Mouse (Mus musculus) 3T3-L1 (cell line): Measurements from ENCODE around the gene Vmn1r237.

Experiments
- DNase-seq: peaks from one replicate; pipeline ENCODE4 v3.0.0-alpha.2; 2015; ENCODE audit warnings: low read depth, low spot score

Gene Vmn1r237

DNA sequence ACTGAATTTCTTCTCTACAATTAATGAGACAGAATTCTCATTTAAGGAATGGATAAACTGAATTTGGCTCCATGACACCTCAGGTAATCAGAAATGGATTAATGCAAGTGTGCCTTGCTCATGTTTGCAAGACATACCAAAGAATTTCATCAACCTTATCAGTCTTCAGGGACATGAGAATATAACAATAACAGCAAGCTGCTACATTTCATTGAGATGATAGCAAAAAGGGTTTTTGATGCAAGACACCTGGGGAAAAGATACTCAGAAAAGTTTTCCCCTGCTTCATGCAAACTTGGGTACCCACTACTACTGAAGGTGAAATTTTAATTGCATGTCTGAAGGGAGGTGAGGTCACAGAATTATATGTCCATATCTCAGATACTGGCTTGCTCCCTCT lies at the start of gene Vmn1r237:
Vmn1r237 (plus strand) TSS at position 301 of the 400 bp plus-strand sequence.
- no peak for DNase-seq

DNA sequence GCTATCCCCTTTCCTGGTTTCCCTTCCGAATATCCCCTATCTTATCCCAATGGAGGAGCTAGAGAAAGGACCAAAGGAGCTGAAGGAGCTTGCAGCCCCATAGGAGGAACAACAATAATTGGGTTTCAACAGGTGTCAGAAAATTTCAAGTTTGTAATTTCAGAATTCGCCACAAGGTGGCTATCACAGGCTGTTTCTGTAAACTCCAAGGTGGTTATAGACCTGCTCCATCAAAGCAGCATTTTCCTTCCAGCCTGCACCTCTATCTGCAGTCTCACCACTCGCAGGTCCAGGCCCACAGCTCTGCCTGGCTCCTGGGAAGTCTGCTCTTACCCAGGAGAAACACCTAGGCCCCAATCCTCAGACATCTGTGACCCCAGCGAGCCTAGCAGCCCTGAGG lies 39.6 kb upstream of the Vmn1r237 start:
- DNase-seq = peak; percentile 78

DNA sequence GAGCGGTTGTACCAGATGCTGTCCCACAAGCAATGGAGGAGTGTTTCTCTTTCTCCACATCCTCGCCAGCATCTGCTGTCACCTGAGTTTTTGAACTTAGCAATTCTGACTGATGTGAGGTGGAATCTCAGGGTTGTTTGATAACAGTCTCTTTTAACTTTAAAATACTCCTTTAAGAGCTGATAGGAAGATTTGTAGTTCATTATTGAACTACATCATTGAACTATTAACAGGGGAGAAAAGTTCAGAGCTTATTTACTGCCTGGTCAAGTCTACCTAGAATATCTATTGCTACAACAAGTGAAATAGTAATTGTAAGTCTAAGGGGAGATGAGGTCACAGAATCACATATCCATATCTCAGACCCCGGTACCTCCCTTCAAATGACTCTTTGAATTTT lies 29.0 kb upstream of the Vmn1r237 start, which contains the start of gene Vmn1r236:
Vmn1r236 (plus strand) TSS at position 301 of the 400 bp plus-strand sequence.
- DNase-seq = no peak

DNA sequence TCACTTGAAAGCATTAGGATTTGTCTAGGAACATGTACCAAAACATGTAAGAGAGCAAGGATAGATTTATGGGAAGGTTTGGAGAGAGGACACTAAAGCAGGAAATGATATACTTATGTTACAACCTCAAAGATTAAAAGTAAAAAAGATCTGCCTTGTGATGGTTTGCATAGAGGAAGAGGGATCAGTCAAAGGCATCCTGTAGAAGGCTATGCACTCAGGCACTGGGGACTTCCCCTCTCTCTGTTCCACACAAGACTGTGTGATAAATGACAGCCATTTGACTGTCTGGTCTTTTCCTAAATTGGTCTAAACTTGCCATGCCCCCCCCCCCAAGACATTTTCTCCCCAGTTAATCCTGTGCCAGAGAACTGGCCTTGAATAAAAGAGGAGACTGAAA lies 27.3 kb upstream of the Vmn1r237 start:
- DNase-seq = no peak

DNA sequence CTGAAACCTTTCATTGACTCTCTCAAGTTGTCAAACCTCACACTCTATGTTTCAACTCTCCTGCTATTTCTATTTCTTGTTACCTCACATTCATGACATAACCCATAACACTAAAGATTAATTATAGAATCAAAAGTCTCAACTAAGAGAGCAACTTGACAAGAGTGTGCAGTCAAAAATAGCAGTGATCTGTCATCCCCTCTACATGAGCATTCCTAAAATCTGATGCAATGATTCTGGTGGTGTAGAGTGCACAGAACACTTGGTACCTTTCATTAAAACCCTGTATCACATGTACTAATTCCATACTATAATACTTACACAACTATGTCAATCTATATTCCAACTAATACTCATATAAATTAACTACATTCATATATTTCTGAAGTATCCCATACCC lies 22.0 kb upstream of the Vmn1r237 start:
- DNase-seq = no peak
